In genomic region chr1:194881556-194882223, GRCm38 (mm10) we compare ENCODE assay signal across 17 mouse cellular contexts. TPM values are rescaled to one million over a fixed set of nuclear protein-coding genes. Genes with fewer than 3 reads are reported as not detected.
DNase-seq lines count a peak whose midpoint lies in the region; ATAC-seq and TF ChIP-seq lines count a peak whose summit lies in the region.
"Had no signal": no experiment of that assay in that cellular context is flagged by ENCODE, and none has a peak within 500 bp of the region (broad histone marks: within the 10 kb centered on the region; RNA-seq: fewer than 3 reads in every experiment).

No protein-coding gene starts in this region.

- intact Hi-C loops in left cerebral cortex, adult 2 months (cut with DNase I) = no loop called here

- H3K27ac ChIP-seq in left cerebral cortex, adult 2 months = peak overlapping the region; percentile 79
- H3K27ac ChIP-seq: heart, embryonic 13.5 days; hindbrain, embryonic 13.5 days; limb, embryonic 10.5 days; liver, embryonic 13.5 days had no signal

- DNase-seq in frontal cortex, postnatal 14 days (ENCODE audit: low spot score in 2 of 2) = no peak
- DNase-seq in layer of hippocampus, adult 9-11 months = peak; percentile 14
- no peak for DNase-seq in layer of hippocampus, postnatal 14 days (ENCODE audit: low spot score in 2 of 2)
- DNase-seq in NIH3T3 (ENCODE audit: low read depth) = peak; percentile 26
- DNase-seq in left cerebral cortex, adult 2 months (ENCODE audit: extremely low spot score in 1 of 2, low spot score in 2 of 2) = no peak
- DNase-seq in retina, postnatal 1 day = no peak
- DNase-seq: cerebellum, adult 9-10 months; embryo, embryonic 11 days; kidney, postnatal 10 days; liver, embryonic 13.5 days had no signal

- TF ChIP-seq CTCF in left cerebral cortex, adult 2 months (IDR thresholded peaks at IDR 0.05) = no peak

- ATAC-seq in frontal cortex, adult (ENCODE audit: low TSS enrichment) = peak; percentile 21
- ATAC-seq: intestine, postnatal 0 days; lung, postnatal 0 days had no signal

- H3K4me3 ChIP-seq in left cerebral cortex, adult 2 months = no peak overlapping the region
- H3K4me3 ChIP-seq: erythroblast, embryonic 14.5 days; heart, embryonic 13.5 days; hindbrain, embryonic 13.5 days; limb, embryonic 10.5 days; liver, embryonic 13.5 days had no signal

RNA-seq across cellular contexts. Expression of gene Cd34, which starts 56.9 kb away (rescaled TPM):
- total RNA-seq in layer of hippocampus, postnatal 14 days (2021) = 10 to 100 TPM; 32.1 to 33.2 TPM
- 10 to 100 TPM; 57.8 to 66.1 TPM for total RNA-seq in left cerebral cortex, adult 2 months (2021)

Comparison
In these comparisons a context has a peak if more than half of its experiments do, and no peak if none do; other contexts are left out.
1. DNase-seq: peak in layer of hippocampus, adult 9-11 months (single experiment) and NIH3T3 (single experiment); none in frontal cortex, postnatal 14 days (0 of 2), layer of hippocampus, postnatal 14 days (0 of 2), left cerebral cortex, adult 2 months (0 of 2) and retina, postnatal 1 day (single experiment).